Mouse (Mus musculus): ENCODE results near the gene Txndc11.

GRCm38 (mm10) chr16:11071887-11072286 lies 62.6 kb downstream of the Txndc11 start:
- TF ChIP-seq POLR2A (IDR thresholded peaks at IDR 0.05; ENCODE audit: insufficient read length, low read depth) (no peak), USF1 (IDR thresholded peaks at IDR 0.05; ENCODE audit: low read depth) (no peak), E2F4 (IDR thresholded peaks at IDR 0.05; ENCODE audit: insufficient read depth) (no peak), TCF12 (IDR thresholded peaks at IDR 0.05; ENCODE audit: insufficient read depth, poor library complexity, severe bottlenecking) (no peak), MAX (IDR thresholded peaks at IDR 0.05; ENCODE audit: low read depth) (no peak), MYOG (IDR thresholded peaks at IDR 0.05; ENCODE audit: control insufficient read depth in 1 of 3, insufficient read depth in 1 of 3, insufficient read length in 2 of 3, low read depth in 2 of 3) (no peak), MYOD1 (IDR thresholded peaks at IDR 0.05; ENCODE audit: control insufficient read depth in 1 of 3, insufficient read length in 2 of 3, low read depth in 2 of 3) (no peak), TCF3 (IDR thresholded peaks at IDR 0.05; ENCODE audit: insufficient read length, low read depth) (no peak), SRF (IDR thresholded peaks at IDR 0.05; ENCODE audit: control insufficient read depth, insufficient read length, low read depth) (no peak)
